ENCODE assay signal across 14 mouse cellular contexts in genomic region chr8:66392900-66393299, GRCm38 (mm10).
"Had no signal": no experiment of that assay in that cellular context is flagged by ENCODE, and none has a peak within 500 bp of the region (broad histone marks: within the 10 kb centered on the region; RNA-seq: fewer than 3 reads in every experiment).

No protein-coding gene starts in this region.

- H3K27ac ChIP-seq: limb, embryonic 13.5 days; lung, embryonic 15.5 days; neural tube, embryonic 13.5 days; stomach, postnatal 0 days had no signal

- DNase-seq: kidney, adult 2 months; kidney, postnatal 25 days; retina, postnatal 1 day; right cerebral cortex, postnatal 4 days; thymus, postnatal 4 days had no signal

- H3K9me3 ChIP-seq: limb, embryonic 13.5 days; lung, embryonic 15.5 days; neural tube, embryonic 13.5 days had no signal

- H3K36me3 ChIP-seq: limb, embryonic 13.5 days; lung, embryonic 15.5 days; neural tube, embryonic 13.5 days had no signal

- H3K4me1 ChIP-seq: limb, embryonic 13.5 days; lung, embryonic 15.5 days; megakaryocyte, embryonic 14.5 days; neural tube, embryonic 13.5 days had no signal

- H3K27me3 ChIP-seq: limb, embryonic 13.5 days; lung, embryonic 15.5 days; megakaryocyte, embryonic 14.5 days; neural tube, embryonic 13.5 days had no signal

- H3K4me2 ChIP-seq: limb, embryonic 13.5 days; liver, embryonic 11.5 days; lung, embryonic 15.5 days; midbrain, embryonic 11.5 days; neural tube, embryonic 13.5 days had no signal

- ATAC-seq: intestine, embryonic 16.5 days; midbrain, embryonic 16.5 days had no signal

- H3K4me3 ChIP-seq: limb, embryonic 13.5 days; lung, embryonic 15.5 days; megakaryocyte, embryonic 14.5 days; neural tube, embryonic 13.5 days had no signal

- H3K9ac ChIP-seq: limb, embryonic 13.5 days; lung, embryonic 15.5 days; neural tube, embryonic 13.5 days had no signal
